Mouse (Mus musculus) kidney, postnatal 25 days (tissue): ENCODE measurements around the gene Olfr839-ps1.

Experiments used
- DNase-seq, 2 experiments: peaks; one replicate each; pipeline ENCODE4 v3.0.0; 2021; ENCODE audit warnings: mixed read lengths in 2 of 2

Gene Olfr839-ps1

DNA sequence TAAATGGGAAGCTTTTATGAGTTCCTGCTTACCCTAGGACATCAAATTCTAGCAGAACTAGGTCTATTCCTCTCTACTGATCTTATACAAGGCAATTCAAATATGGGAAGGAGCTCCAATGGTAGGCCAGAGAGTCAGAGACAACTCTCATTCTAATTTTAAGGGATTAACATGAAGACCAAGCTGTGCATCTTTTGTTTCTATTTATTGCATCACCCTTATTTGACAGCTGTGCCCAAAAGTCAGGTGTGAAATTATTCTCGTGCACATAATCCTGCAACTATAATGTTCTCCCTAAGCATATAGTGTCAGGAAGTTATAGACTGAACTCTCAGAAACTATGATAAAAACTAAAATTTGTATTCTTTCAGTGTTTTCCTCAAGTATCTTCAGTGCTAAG lies at the start of gene Olfr839-ps1:
Gene Olfr839-ps1, minus strand, starts transcription at position 101 of the 400 bp plus-strand sequence.
- DNase-seq, result no peak

GRCm38 (mm10) chr9:19136017-19136416 lies 41.1 kb downstream of the Olfr839-ps1 start, which contains the start of gene Olfr837:
Gene Olfr837 (plus strand): TSS chr9:19136317.
- no peak for DNase-seq

- no peak for DNase-seq
Measured at GRCm38 (mm10) chr9:19120082-19120481, 57.0 kb downstream of the Olfr839-ps1 start, which contains the start of gene Olfr836. Gene Olfr836 (plus strand): TSS chr9:19120382.
